Mouse (Mus musculus): ENCODE measurements around the gene Med31. TPM values are rescaled to one million over a fixed set of nuclear protein-coding genes. Genes with fewer than 3 reads are reported as not detected.

The Med31 gene
- total and polyA plus RNA-seq, 3 experiments = 21.7 to 33.4 (median 25.5) TPM

- Histone ChIP-seq H3K79me2 (replicated peaks; ENCODE audit: control insufficient read depth, extremely low read depth, insufficient read depth, poor library complexity, severe bottlenecking) (no peaks in the 10 kb centered on the region), H3K27me3 (replicated peaks) (peaks cover 61% of the 10 kb centered on the region), H3K4me2 (ENCODE audit: insufficient read depth, low read depth, poor library complexity, severe bottlenecking) (no peak overlapping the region), H3K9ac (ENCODE audit: insufficient read depth, low read depth) (no peak overlapping the region), H3K4me3 (replicated peaks in 1 of 3; ENCODE audit: low read depth in 2 of 3, low read length in 2 of 3, poor library complexity in 1 of 3) (no peak overlapping the region), H3K36me3 (replicated peaks in 1 of 2; ENCODE audit: control insufficient read depth in 1 of 2, insufficient read depth in 1 of 2, low read length in 1 of 2) (no peaks in the 10 kb centered on the region), H3K27ac (ENCODE audit: insufficient read depth, low read depth) (no peak overlapping the region), H3K4me1 (ENCODE audit: control insufficient read depth in 1 of 2, insufficient read depth in 2 of 2) (peaks cover 1 to 7% of the 10 kb centered on the region in 2 experiments), H3K9me3 (replicated peaks; ENCODE audit: low read length) (no peaks in the 10 kb centered on the region)
- TF ChIP-seq SIN3A (IDR thresholded peaks at IDR 0.05; ENCODE audit: low read length) (no peak), ZMIZ1 (IDR thresholded peaks at IDR 0.05; ENCODE audit: low read depth, low read length) (no peak), E2F4 (IDR thresholded peaks at IDR 0.05; ENCODE audit: insufficient replicate concordance, low read depth, low read length) (no peak), MEF2A (IDR thresholded peaks at IDR 0.05; ENCODE audit: borderline replicate concordance, low read depth, low read length) (no peak), PAX5 (IDR thresholded peaks at IDR 0.05; ENCODE audit: low read length) (no peak), EP300 (IDR thresholded peaks at IDR 0.05; ENCODE audit: low read length) (no peak), UBTF (IDR thresholded peaks at IDR 0.05; ENCODE audit: low read depth, low read length) (no peak), JUN (IDR thresholded peaks at IDR 0.05; ENCODE audit: insufficient read depth, low read depth, low read length) (no peak), MYC (IDR thresholded peaks at IDR 0.05; ENCODE audit: low read depth, low read length) (no peak), MAX (IDR thresholded peaks at IDR 0.05; ENCODE audit: low read length) (no peak), NRF1 (IDR thresholded peaks at IDR 0.05; ENCODE audit: low read depth, low read length) (no peak), ZNF384 (IDR thresholded peaks at IDR 0.05; ENCODE audit: low read depth, low read length) (no peak), NELFE (IDR thresholded peaks at IDR 0.05; ENCODE audit: low read depth, low read length) (no peak)
- DNase-seq (ENCODE audit: extremely low read depth) = no peak
- dilution Hi-C loops (cut with MboI; ENCODE audit: extremely low pct_ligation_motif_present, extremely low pct_unique_long_range_greater_than_20kb, low sequenced_read_pairs) (no loop called here), in situ Hi-C loops (cut with MboI; ENCODE audit: low pct_ligation_motif_present, low pct_unique_long_range_greater_than_20kb, low sequenced_read_pairs) (no loop called here)
Measured at GRCm38 (mm10) chr11:72245196-72245753, 29.9 kb upstream of the Med31 start.

- in situ Hi-C loops (cut with MboI; ENCODE audit: low pct_ligation_motif_present, low pct_unique_long_range_greater_than_20kb, low sequenced_read_pairs) (no loop called here), dilution Hi-C loops (cut with MboI; ENCODE audit: extremely low pct_ligation_motif_present, extremely low pct_unique_long_range_greater_than_20kb, low sequenced_read_pairs) (no loop called here)
- peak; percentile 46 for DNase-seq (ENCODE audit: extremely low read depth)
- no peaks in the 10 kb centered on the region for H3K79me2 ChIP-seq (replicated peaks; ENCODE audit: control insufficient read depth, extremely low read depth, insufficient read depth, poor library complexity, severe bottlenecking)
- no peaks in the 10 kb centered on the region for H3K36me3 ChIP-seq (replicated peaks in 1 of 2; ENCODE audit: control insufficient read depth in 1 of 2, insufficient read depth in 1 of 2, low read length in 1 of 2)
- H3K27me3 ChIP-seq (replicated peaks) = peaks cover 28% of the 10 kb centered on the region
- H3K4me3 ChIP-seq (replicated peaks in 1 of 3; ENCODE audit: low read depth in 2 of 3, low read length in 2 of 3, poor library complexity in 1 of 3) = no peak overlapping the region
- no peak overlapping the region for H3K27ac ChIP-seq (ENCODE audit: insufficient read depth, low read depth)
- H3K9me3 ChIP-seq (replicated peaks; ENCODE audit: low read length) = no peaks in the 10 kb centered on the region
- H3K9ac ChIP-seq (ENCODE audit: insufficient read depth, low read depth) = no peak overlapping the region
- H3K4me1 ChIP-seq (ENCODE audit: control insufficient read depth in 1 of 2, insufficient read depth in 2 of 2) = peaks cover 4 to 19% of the 10 kb centered on the region in 2 experiments
- H3K4me2 ChIP-seq (ENCODE audit: insufficient read depth, low read depth, poor library complexity, severe bottlenecking) = no peak overlapping the region
- TF ChIP-seq JUN (IDR thresholded peaks at IDR 0.05; ENCODE audit: insufficient read depth, low read depth, low read length) = no peak
- TF ChIP-seq SMC3 (IDR thresholded peaks at IDR 0.05; ENCODE audit: low read depth, low read length) = no peak
- TF ChIP-seq IRF4 (IDR thresholded peaks at IDR 0.05; ENCODE audit: low read depth, low read length) = peak; percentile 91
- TF ChIP-seq ETS1 (conservative IDR thresholded peaks at IDR 0.05; ENCODE audit: low read depth, low read length) = peak; percentile 64
- no peak for TF ChIP-seq ZKSCAN1 (IDR thresholded peaks at IDR 0.05; ENCODE audit: borderline replicate concordance, low read depth, low read length)
- peak; percentile 41; the same call in 1 of the 2 replicates for TF ChIP-seq JUND (conservative IDR thresholded peaks at IDR 0.05; ENCODE audit: low read depth, low read length)
- TF ChIP-seq RCOR1 (conservative IDR thresholded peaks at IDR 0.05; ENCODE audit: low read depth, low read length) = no peak
- TF ChIP-seq EP300 (IDR thresholded peaks at IDR 0.05; ENCODE audit: low read length) = peak; percentile 83
Measured at GRCm38 (mm10) chr11:72240062-72240860, 24.9 kb upstream of the Med31 start.
